Mouse (Mus musculus) embryonic stem cell, embryonic (primary cell): ENCODE measurements around the gene Emc6.

Source experiments
- CTCF ChIA-PET, 4 experiments: fragments of 300-600 bp in 2 of 4; fragments of 350-600 bp in 2 of 4; sonication (Branson Sonifier 250); formaldehyde crosslinking; loops; one replicate each; lab custom pipeline; 2022; ENCODE audit warnings: inconsistent platforms in 2 of 4; lab: Charles Lee
- POLR2A ChIA-PET, 4 experiments: fragments of 300-600 bp in 2 of 4; fragments of 350-600 bp in 2 of 4; sonication (Branson Sonifier 250); formaldehyde crosslinking; loops; one replicate each; lab custom pipeline; 2022; ENCODE audit warnings: antibody characterized with exemption in 4 of 4, inconsistent platforms in 1 of 4; lab: Charles Lee

The Emc6 gene

DNA sequence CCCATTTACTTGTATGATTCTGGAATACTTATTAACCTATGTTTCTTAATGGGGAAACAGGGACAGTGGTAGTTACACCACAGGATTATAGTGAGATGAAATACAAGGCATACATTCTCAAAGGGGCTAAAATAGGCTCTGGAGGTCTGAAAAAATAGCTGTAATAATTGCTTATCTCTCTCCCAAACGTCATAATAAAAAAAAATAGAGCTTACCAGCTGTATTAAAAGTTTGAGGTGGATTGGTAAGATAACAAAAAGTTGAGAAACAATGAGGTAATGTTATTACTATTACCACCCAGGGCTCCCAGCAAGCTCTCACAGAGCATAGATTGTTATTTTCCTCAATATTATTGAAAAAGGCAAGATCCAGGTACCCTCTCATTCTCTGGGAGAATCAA lies 21.4 kb upstream of the Emc6 start:
- CTCF ChIA-PET = interaction anchor here (0.5 to 1.6 kb wide), 6 partner anchors 9 to 1394 kb away, joined by 3 to 14 read pairs (median 4); partner anchors contain the start of gene Haspin (in 2 of the 4)
- POLR2A ChIA-PET = interaction anchor here in 3 of 4 experiments (0.7 to 4.2 kb wide), 40 partner anchors 9 to 1174 kb away, joined by 3 to 43 read pairs (median 8); partner anchors contain the start of genes Haspin (in 3 of the 3), Cyb5d2 (in 2 of the 3), Zzef1 (in 2 of the 3) and Camkk1 (in 1 of the 3)

- CTCF ChIA-PET = interaction anchor here in 1 of 4 experiments (0.6 to 0.9 kb wide), 2 partner anchors 8 to 56 kb away, joined by 3 to 6 read pairs; partner anchors contain the start of gene Haspin
Observed at GRCm38 (mm10) chr11:73194444-73194843, 17.6 kb upstream of the Emc6 start.

DNA sequence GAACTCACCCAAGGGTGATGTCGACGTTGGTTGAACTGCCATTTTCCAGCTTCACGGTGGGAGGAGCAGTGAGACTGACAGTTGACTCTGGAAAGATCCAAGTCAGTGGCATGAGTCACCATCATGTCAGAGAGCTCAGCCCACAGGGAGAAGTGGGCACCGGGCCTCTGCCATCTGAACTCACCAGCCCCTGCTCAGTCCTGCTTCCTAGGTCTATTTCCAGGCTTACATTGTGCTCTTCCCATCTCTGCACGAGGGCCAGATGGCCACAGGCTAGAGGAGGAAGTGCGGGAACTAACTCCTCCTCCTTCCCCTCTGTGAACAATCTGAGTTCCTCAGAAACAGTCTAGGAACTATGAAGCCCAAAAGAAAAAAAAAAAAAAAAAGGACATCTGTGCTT lies 16.2 kb upstream of the Emc6 start:
- ChIA-PET CTCF (interaction anchor here in 1 of 4 experiments (0.7 kb wide), 1 partner anchor 241 kb away, joined by 5 read pairs; no protein-coding TSS in a partner anchor), POLR2A (interaction anchor here in 2 of 4 experiments (0.7 to 4.6 kb wide), 3 partner anchors 14 to 65 kb away, joined by 3 to 25 read pairs (median 4); partner anchors contain the start of gene P2rx5 (in 1 of the 2))

More at GRCm38 (mm10) chr11:73194444-73194843, 17.6 kb upstream of the Emc6 start:
- POLR2A ChIA-PET = interaction anchor here in 3 of 4 experiments (0.6 to 1.0 kb wide), 3 partner anchors 9 to 58 kb away, joined by 3 to 5 read pairs (median 3); no protein-coding TSS in a partner anchor

- CTCF ChIA-PET = no interaction called here
- POLR2A ChIA-PET = interaction anchor here in 2 of 4 experiments (0.6 to 7.0 kb wide), 4 partner anchors 12 to 117 kb away, joined by 4 to 43 read pairs (median 5); partner anchors contain the start of genes Ctns (in 1 of the 2) and Shpk (in 1 of the 2)
Observed at GRCm38 (mm10) chr11:73187231-73187630, 10.4 kb upstream of the Emc6 start.

- POLR2A ChIA-PET = interaction anchor here in 3 of 4 experiments (1.1 to 7.0 kb wide), 5 partner anchors 8 to 13 kb away, joined by 3 to 43 read pairs (median 4); partner anchors contain the start of genes Ctns (in 3 of the 3) and Shpk (in 3 of the 3)
- CTCF ChIA-PET = interaction anchor here in 2 of 4 experiments (0.5 to 1.0 kb wide), 2 partner anchors 9 to 13 kb away, joined by 3 to 6 read pairs; partner anchors contain the start of genes Ctns (in 1 of the 2) and Shpk (in 1 of the 2)
Observed at GRCm38 (mm10) chr11:73185872-73186615, 9.2 kb upstream of the Emc6 start.

- POLR2A ChIA-PET = interaction anchor here in 3 of 4 experiments (0.6 to 4.0 kb wide), 26 partner anchors 9 to 141 kb away, joined by 3 to 38 read pairs (median 4); partner anchors contain the start of genes Ctns (in 3 of the 3), Shpk (in 3 of the 3), P2rx5 (in 2 of the 3) and Haspin (in 1 of the 3)
- CTCF ChIA-PET = interaction anchor here in 3 of 4 experiments (0.5 to 1.0 kb wide), 5 partner anchors 10 to 1194 kb away, joined by 3 to 7 read pairs (median 3); partner anchors contain the start of genes Ctns (in 2 of the 3), Shpk (in 2 of the 3) and Haspin (in 1 of the 3)
Observed at GRCm38 (mm10) chr11:73177895-73178294, 1.1 kb upstream of the Emc6 start.

DNA sequence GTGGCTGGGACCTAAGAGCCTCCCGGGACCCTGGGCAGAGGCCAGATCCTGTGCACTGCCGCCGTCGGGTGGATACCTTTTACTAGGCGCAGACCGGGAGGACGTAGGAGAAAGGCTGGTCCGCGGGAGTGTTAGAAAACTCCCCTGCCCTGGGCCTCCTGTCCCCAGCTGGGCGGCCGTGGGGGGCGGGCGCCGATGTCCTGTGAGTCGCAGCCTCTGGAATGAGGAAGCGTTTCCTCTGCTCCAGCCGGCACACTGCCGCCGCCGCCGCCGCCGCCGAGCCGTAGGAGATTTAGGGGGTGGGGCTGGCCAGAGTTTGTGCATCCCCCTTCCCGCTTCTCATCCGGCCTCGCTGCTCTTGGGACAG lies 655 bp upstream of the Emc6 start:
- CTCF ChIA-PET = interaction anchor here in 2 of 4 experiments (1.0 kb wide), 2 partner anchors 22 to 39 kb away, joined by 4 to 7 read pairs; partner anchors contain the start of genes Ctns (in 1 of the 2), Haspin (in 1 of the 2) and Shpk (in 1 of the 2)
- POLR2A ChIA-PET = interaction anchor here in 3 of 4 experiments (0.8 to 4.0 kb wide), 24 partner anchors 8 to 141 kb away, joined by 3 to 38 read pairs (median 4); partner anchors contain the start of genes Ctns (in 2 of the 3), P2rx5 (in 2 of the 3), Shpk (in 2 of the 3) and Haspin (in 1 of the 3)

DNA sequence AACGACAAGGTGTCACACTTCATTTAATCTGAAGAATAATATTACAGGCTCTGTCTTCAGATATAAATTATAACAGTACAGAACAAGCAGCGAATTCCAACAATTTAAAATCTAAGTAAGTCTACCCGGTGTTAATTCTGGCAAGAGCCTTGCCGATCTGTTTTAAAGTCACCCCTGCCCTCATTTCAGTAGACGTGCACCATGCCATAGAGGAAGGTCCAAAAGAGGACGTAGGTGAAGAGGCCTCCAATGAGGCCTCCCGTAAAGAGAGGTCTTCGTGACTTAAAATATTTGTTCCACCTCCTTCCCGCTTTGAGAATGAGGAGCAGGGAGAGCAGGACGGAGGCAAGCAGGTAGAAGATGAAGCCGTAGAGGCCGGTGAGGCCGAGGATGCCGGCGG lies 651 bp downstream of the Emc6 start:
- ChIA-PET POLR2A (interaction anchor here (0.6 to 3.8 kb wide), 18 partner anchors 8 to 179 kb away, joined by 3 to 23 read pairs (median 4); partner anchors contain the start of genes Ctns (in 3 of the 4), Haspin (in 3 of the 4), Shpk (in 3 of the 4) and P2rx5 (in 2 of the 4)), CTCF (interaction anchor here in 1 of 4 experiments (1.0 kb wide), 1 partner anchor 38 kb away, joined by 3 read pairs; the partner anchor contains the start of gene Haspin)

DNA sequence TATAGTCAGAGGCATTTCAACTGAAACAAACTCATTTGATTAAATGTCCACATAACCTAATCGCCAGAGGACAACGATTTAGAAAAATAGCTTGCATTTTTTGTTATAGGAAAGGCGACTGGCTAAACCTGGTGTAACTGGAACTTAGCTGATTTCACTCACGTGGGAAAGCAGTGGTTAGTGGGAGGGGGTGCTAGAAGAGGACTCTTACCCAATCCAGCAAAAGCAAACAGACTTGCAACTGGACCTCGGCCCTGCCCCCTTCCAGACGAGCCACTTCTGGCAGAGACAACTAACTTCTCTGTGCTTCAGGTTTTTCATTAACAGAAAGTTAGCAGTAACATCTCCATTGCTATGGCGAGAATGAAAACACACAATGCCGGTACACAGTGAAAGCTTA lies 1.2 kb downstream of the Emc6 start:
- ChIA-PET POLR2A (interaction anchor here in 3 of 4 experiments (0.8 to 3.8 kb wide), 11 partner anchors 10 to 127 kb away, joined by 3 to 23 read pairs (median 4); partner anchors contain the start of genes Ctns (in 3 of the 3), Shpk (in 3 of the 3), Haspin (in 1 of the 3) and P2rx5 (in 1 of the 3)), CTCF (no interaction called here)

- POLR2A ChIA-PET = interaction anchor here in 3 of 4 experiments (0.9 to 3.1 kb wide), 12 partner anchors 12 to 97 kb away, joined by 3 to 16 read pairs (median 5); partner anchors contain the start of genes Ctns (in 3 of the 3), Shpk (in 3 of the 3) and P2rx5 (in 1 of the 3)
- CTCF ChIA-PET = interaction anchor here in 1 of 4 experiments (0.6 kb wide), 1 partner anchor 579 kb away, joined by 4 read pairs; no protein-coding TSS in a partner anchor
Observed at GRCm38 (mm10) chr11:73172186-73172585, 4.7 kb downstream of the Emc6 start.

GRCm38 (mm10) chr11:73169231-73169630 lies 7.6 kb downstream of the Emc6 start:
- CTCF ChIA-PET = interaction anchor here (0.7 to 2.7 kb wide), 22 partner anchors 8 to 1360 kb away, joined by 3 to 33 read pairs (median 4); partner anchors contain the start of genes Haspin (in 4 of the 4), P2rx5 (in 3 of the 4), Ctns (in 1 of the 4) and Shpk (in 1 of the 4)
- POLR2A ChIA-PET = interaction anchor here in 3 of 4 experiments (0.5 to 4.1 kb wide), 19 partner anchors 7 to 218 kb away, joined by 3 to 42 read pairs (median 12); partner anchors contain the start of genes Haspin (in 3 of the 3), P2rx5 (in 3 of the 3), Ctns (in 2 of the 3) and Shpk (in 2 of the 3)

GRCm38 (mm10) chr11:73168576-73168975 lies 8.3 kb downstream of the Emc6 start:
- POLR2A ChIA-PET = interaction anchor here in 3 of 4 experiments (0.5 to 4.1 kb wide), 20 partner anchors 8 to 623 kb away, joined by 3 to 42 read pairs (median 12); partner anchors contain the start of genes Ctns (in 3 of the 3), P2rx5 (in 3 of the 3), Shpk (in 3 of the 3) and Haspin (in 2 of the 3)
- CTCF ChIA-PET = interaction anchor here (1.0 to 2.7 kb wide), 21 partner anchors 8 to 1361 kb away, joined by 3 to 33 read pairs (median 4); partner anchors contain the start of genes Haspin (in 4 of the 4), P2rx5 (in 3 of the 4), Ctns (in 1 of the 4) and Shpk (in 1 of the 4)

DNA sequence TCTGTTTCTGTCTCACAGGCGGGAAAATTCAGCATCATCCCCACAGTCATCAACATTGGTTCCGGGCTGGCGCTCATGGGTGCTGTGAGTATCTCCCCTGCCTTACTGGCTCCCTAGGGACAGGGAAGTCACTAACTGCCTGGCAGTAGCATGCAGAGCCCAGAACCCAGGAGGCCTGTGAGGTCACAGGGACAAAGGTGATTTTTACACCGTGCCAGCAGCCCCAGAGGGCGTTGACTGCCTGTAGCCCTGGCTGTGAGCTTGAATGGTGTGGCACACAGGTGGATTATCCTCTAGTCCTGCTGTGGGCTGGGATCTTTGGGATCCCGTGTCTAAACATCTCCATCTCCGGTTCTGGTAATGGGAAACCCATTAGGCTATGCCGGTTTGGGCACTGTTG lies 8.8 kb downstream of the Emc6 start:
- POLR2A ChIA-PET = interaction anchor here in 3 of 4 experiments (0.5 to 4.1 kb wide), 19 partner anchors 7 to 623 kb away, joined by 3 to 42 read pairs (median 13); partner anchors contain the start of genes Ctns (in 3 of the 3), Haspin (in 3 of the 3), Shpk (in 3 of the 3) and P2rx5 (in 2 of the 3)
- CTCF ChIA-PET = interaction anchor here (1.1 to 2.7 kb wide), 11 partner anchors 8 to 124 kb away, joined by 3 to 33 read pairs (median 10); partner anchors contain the start of genes Haspin (in 3 of the 4), P2rx5 (in 2 of the 4), Ctns (in 1 of the 4) and Shpk (in 1 of the 4)

DNA sequence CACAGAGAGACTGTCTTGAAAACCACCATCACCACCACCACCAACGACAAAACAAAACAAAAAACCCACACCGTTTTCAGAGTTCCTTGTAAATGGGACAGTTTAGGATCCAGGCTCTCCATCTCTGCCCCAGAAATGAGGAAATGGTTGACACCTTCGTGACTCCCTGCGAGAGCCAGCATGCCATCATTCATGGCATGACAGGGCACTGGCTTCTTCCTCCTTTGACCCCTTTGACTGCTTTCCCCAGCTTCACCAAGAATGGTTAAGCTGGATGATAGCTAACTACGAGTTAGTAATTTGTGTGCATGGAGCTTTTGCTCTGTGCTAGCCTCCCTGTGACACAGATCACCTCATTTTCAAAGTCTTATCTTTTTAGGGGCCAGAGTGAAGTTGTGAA lies 14.6 kb downstream of the Emc6 start:
- CTCF ChIA-PET = interaction anchor here in 2 of 4 experiments (0.6 to 0.8 kb wide), 3 partner anchors 12 to 40 kb away, joined by 3 to 5 read pairs (median 3); partner anchors contain the start of gene Shpk (in 1 of the 2)

DNA sequence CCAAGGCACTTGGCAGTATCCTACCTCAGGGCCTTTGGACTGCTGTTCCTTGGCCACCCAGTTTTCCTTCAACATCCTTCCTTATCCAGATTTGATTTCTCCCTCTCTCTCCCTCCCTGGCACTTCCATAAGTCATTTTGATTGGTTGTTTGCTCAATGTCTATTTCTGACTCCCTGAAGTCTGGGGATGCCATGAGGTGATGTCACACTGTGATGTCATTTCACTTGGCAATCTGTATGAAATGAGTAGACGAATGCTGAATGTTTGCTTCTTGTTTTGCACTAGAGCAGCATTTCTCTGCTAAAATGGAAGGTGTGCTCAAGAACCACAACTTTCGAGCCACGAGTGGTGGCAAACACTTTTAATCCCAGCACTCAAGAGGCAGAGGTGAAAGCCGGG lies 15.2 kb downstream of the Emc6 start:
- CTCF ChIA-PET = interaction anchor here in 3 of 4 experiments (1.5 to 2.2 kb wide), 5 partner anchors 7 to 24 kb away, joined by 6 to 16 read pairs (median 7); partner anchors contain the start of gene Haspin (in 2 of the 3)
- POLR2A ChIA-PET = interaction anchor here (0.9 to 2.4 kb wide), 11 partner anchors 7 to 37 kb away, joined by 3 to 25 read pairs (median 8); partner anchors contain the start of genes Ctns (in 2 of the 4), Shpk (in 2 of the 4), Emc6 (in 1 of the 4) and Haspin (in 1 of the 4)

More for the DNA sequence above, 14.6 kb downstream of the Emc6 start:
- POLR2A ChIA-PET = no interaction called here

GRCm38 (mm10) chr11:73160811-73161200 lies 16.0 kb downstream of the Emc6 start:
- ChIA-PET CTCF (interaction anchor here (0.6 to 2.2 kb wide), 13 partner anchors 8 to 1367 kb away, joined by 3 to 16 read pairs (median 4); partner anchors contain the start of genes Haspin (in 2 of the 4), Ctns (in 1 of the 4) and Shpk (in 1 of the 4)), POLR2A (interaction anchor here (0.6 to 2.4 kb wide), 35 partner anchors 8 to 248 kb away, joined by 3 to 25 read pairs (median 5); partner anchors contain the start of genes Haspin (in 3 of the 4), Ctns (in 2 of the 4), Emc6 (in 2 of the 4) and Shpk (in 2 of the 4))
